Mouse (Mus musculus): ENCODE measurements at regions not wholly inside any gene's neighbourhood (a gene's known extent, or its start where the extent isn't known, plus 50 kb on each side); places are given as distances from the start of the nearest gene placed in this dataset.

DNA sequence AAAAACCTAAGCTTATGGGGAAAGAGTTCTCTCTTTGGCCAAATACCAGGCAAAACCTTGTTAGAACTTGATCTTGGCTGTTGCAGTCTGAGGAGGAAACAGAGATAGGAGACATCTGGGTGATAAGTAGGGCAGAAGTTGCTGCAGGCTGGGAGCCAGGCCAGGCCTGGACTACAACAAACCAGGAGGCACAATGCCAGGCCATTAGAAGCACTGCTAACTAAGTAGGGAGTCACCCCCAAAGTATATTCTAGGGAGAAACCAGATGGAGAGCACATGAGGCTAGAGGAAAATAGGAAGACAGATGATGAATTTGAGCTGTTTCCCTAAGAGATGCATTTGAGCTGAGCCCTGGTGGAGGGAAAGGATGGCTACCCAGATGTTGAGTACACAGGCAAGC, 444.6 kb upstream of the Zfp507 start:
- TF ChIP-seq CTCF (IDR thresholded peaks at IDR 0.05; ENCODE audit: borderline replicate concordance, insufficient read depth, low read depth, low read length) (no peak), POLR2A (IDR thresholded peaks at IDR 0.05; ENCODE audit: borderline replicate concordance, insufficient read depth, low read length) (no peak)
